Mouse (Mus musculus) stomach, embryonic 15.5 days (tissue): ENCODE data around the gene Rps6ka5. TPM values are rescaled to one million over a fixed set of nuclear protein-coding genes. Genes with fewer than 3 reads are reported as not detected.

Experiments
- ATAC-seq: fragments of 200-750 bp; cut with Nextera tagmentation; 2 replicates; pipeline ENCODE4 v1.8.0; 2017; ENCODE audit warnings: low read depth, moderate number of reproducible peaks, moderate TSS enrichment; ENCODE audit not compliant: insufficient read depth, low FRiP score
- H3K27ac ChIP-seq: fragments of 300-500 bp; sonication (generic); 2 replicates; pipeline ENCODE4 v1.5.1; 2015; ENCODE audit warnings: mild to moderate bottlenecking, inconsistent platforms
- H3K27me3 ChIP-seq: fragments of 300-500 bp; sonication (generic); replicated peaks from 2 replicates; pipeline ENCODE4 v1.6.1; 2015; ENCODE audit warnings: inconsistent platforms
- H3K36me3 ChIP-seq: fragments of 300-500 bp; sonication (generic); 2 replicates; pipeline ENCODE4 v1.6.1; 2015; ENCODE audit warnings: inconsistent platforms
- H3K4me1 ChIP-seq: fragments of 300-500 bp; sonication (generic); 2 replicates; pipeline ENCODE4 v1.6.1; 2015; ENCODE audit warnings: inconsistent platforms
- H3K4me2 ChIP-seq: fragments of 300-500 bp; sonication (generic); 2 replicates; pipeline ENCODE4 v1.6.1; 2015; ENCODE audit warnings: mild to moderate bottlenecking, inconsistent platforms
- H3K4me3 ChIP-seq: fragments of 300-500 bp; sonication (generic); replicated peaks from 2 replicates; pipeline ENCODE4 v1.5.1; 2015; ENCODE audit warnings: inconsistent platforms
- H3K9ac ChIP-seq: fragments of 300-500 bp; sonication (generic); 2 replicates; pipeline ENCODE4 v1.6.1; 2015; ENCODE audit warnings: inconsistent platforms
- H3K9me3 ChIP-seq: fragments of 300-500 bp; sonication (generic); 2 replicates; pipeline ENCODE4 v1.6.1; 2016; ENCODE audit warnings: inconsistent platforms
- WGBS: fragments of 180-500 bp; shearing (Covaris S2); methylation state at CpG from one replicate; pipeline ENCODE4 v1.1.7; 2015; 5-methylcytosine and 5-hydroxymethylcytosine counted together
- polyA plus RNA-seq: library from polyadenylated mRNA; unstranded; fragments of >200 nt; fragmentation: Nextera tagmentation; extraction: Ambion mirVana; gene quantifications from 2 replicates; pipeline ENCODE4 v1.2.1, GENCODE M21; 2015

Gene Rps6ka5
- polyA plus RNA-seq, 1 experiment from 2014 or later: 3.6 TPM

GRCm38 (mm10) chr12:100534028-100534427, 192.8 kb downstream of the Rps6ka5 start:
- no peaks in the 10 kb centered on the region for H3K36me3 ChIP-seq
- no peaks in the 10 kb centered on the region for H3K27me3 ChIP-seq
- H3K9me3 ChIP-seq: no peaks in the 10 kb centered on the region
- 0 out of 2 replicates have a peak overlapping the region, but pooled peaks have one; percentile 1 for H3K27ac ChIP-seq
- H3K4me3 ChIP-seq: no peak overlapping the region
- H3K4me1 ChIP-seq: peaks cover 2% of the 10 kb centered on the region
- ATAC-seq: no peak
- no peak overlapping the region for H3K9ac ChIP-seq
- 46% methylated on average over 3 of the region's 3 CpGs for WGBS
- H3K4me2 ChIP-seq: no peak overlapping the region

- Histone ChIP-seq H3K4me3 (no peak overlapping the region), H3K27ac (no peak overlapping the region), H3K36me3 (no peaks in the 10 kb centered on the region), H3K4me1 (peaks cover 6% of the 10 kb centered on the region; the same call in 1 of the 2 replicates), H3K27me3 (no peaks in the 10 kb centered on the region), H3K9ac (no peak overlapping the region), H3K9me3 (no peaks in the 10 kb centered on the region), H3K4me2 (no peak overlapping the region)
- WGBS: 77% methylated on average over 4 of the region's 4 CpGs
- ATAC-seq: no peak
Observed at GRCm38 (mm10) chr12:100533209-100533608, 193.6 kb downstream of the Rps6ka5 start.

- Histone ChIP-seq H3K27me3 (no peaks in the 10 kb centered on the region), H3K9me3 (no peaks in the 10 kb centered on the region), H3K9ac (no peak overlapping the region), H3K4me2 (no peak overlapping the region), H3K27ac (no peak overlapping the region), H3K4me1 (peaks cover 6% of the 10 kb centered on the region), H3K36me3 (no peaks in the 10 kb centered on the region), H3K4me3 (no peak overlapping the region)
- ATAC-seq: no peak
- 69% methylated on average over 1 of the region's 1 CpGs for WGBS
Observed at GRCm38 (mm10) chr12:100531740-100532139, 195.0 kb downstream of the Rps6ka5 start.

- no peak for ATAC-seq
- Histone ChIP-seq H3K4me3 (no peak overlapping the region), H3K4me1 (peaks cover 6% of the 10 kb centered on the region), H3K9ac (no peak overlapping the region), H3K36me3 (no peaks in the 10 kb centered on the region), H3K27me3 (no peaks in the 10 kb centered on the region), H3K4me2 (no peak overlapping the region), H3K27ac (no peak overlapping the region), H3K9me3 (no peaks in the 10 kb centered on the region)
- WGBS: 81% methylated on average over 5 of the region's 5 CpGs
Observed at GRCm38 (mm10) chr12:100530871-100531270, 195.9 kb downstream of the Rps6ka5 start.

- no peak overlapping the region for H3K27ac ChIP-seq
- no peak overlapping the region for H3K4me3 ChIP-seq
- H3K4me2 ChIP-seq: no peak overlapping the region
- ATAC-seq: no peak
- H3K9me3 ChIP-seq: no peaks in the 10 kb centered on the region
- H3K36me3 ChIP-seq: no peaks in the 10 kb centered on the region
- WGBS: 80% methylated on average over 5 of the region's 5 CpGs
- H3K27me3 ChIP-seq: no peaks in the 10 kb centered on the region
- peaks cover 6% of the 10 kb centered on the region for H3K4me1 ChIP-seq
- no peak overlapping the region for H3K9ac ChIP-seq
Observed at GRCm38 (mm10) chr12:100529651-100530050, 197.1 kb downstream of the Rps6ka5 start.

- WGBS: 33% methylated on average over 8 of the region's 8 CpGs
- Histone ChIP-seq H3K4me2 (no peak overlapping the region), H3K4me1 (peaks cover 6% of the 10 kb centered on the region), H3K9ac (no peak overlapping the region), H3K36me3 (no peaks in the 10 kb centered on the region), H3K27me3 (no peaks in the 10 kb centered on the region), H3K4me3 (no peak overlapping the region), H3K27ac (no peak overlapping the region), H3K9me3 (no peaks in the 10 kb centered on the region)
- no peak for ATAC-seq
Observed at GRCm38 (mm10) chr12:100529172-100529571, 197.6 kb downstream of the Rps6ka5 start.

GRCm38 (mm10) chr12:100528246-100528645, 198.5 kb downstream of the Rps6ka5 start:
- Histone ChIP-seq H3K27me3 (no peaks in the 10 kb centered on the region), H3K4me3 (no peak overlapping the region), H3K9ac (no peak overlapping the region), H3K4me1 (peaks cover 6% of the 10 kb centered on the region), H3K36me3 (no peaks in the 10 kb centered on the region), H3K4me2 (no peak overlapping the region), H3K27ac (no peak overlapping the region), H3K9me3 (no peaks in the 10 kb centered on the region)
- no peak for ATAC-seq
- 64% methylated on average over 3 of the region's 3 CpGs for WGBS

GRCm38 (mm10) chr12:100527753-100528152, 199.0 kb downstream of the Rps6ka5 start:
- Histone ChIP-seq H3K9me3 (no peaks in the 10 kb centered on the region), H3K4me1 (peaks cover 6% of the 10 kb centered on the region), H3K9ac (no peak overlapping the region), H3K27me3 (no peaks in the 10 kb centered on the region), H3K27ac (no peak overlapping the region), H3K4me2 (peak overlapping the region; percentile 44), H3K4me3 (peak overlapping the region; percentile 17; the same call in 1 of the 2 replicates), H3K36me3 (no peaks in the 10 kb centered on the region)
- ATAC-seq: peak; percentile 92
- 9% methylated on average over 9 of the region's 9 CpGs for WGBS

- Histone ChIP-seq H3K9ac (no peak overlapping the region), H3K36me3 (no peaks in the 10 kb centered on the region), H3K9me3 (no peaks in the 10 kb centered on the region), H3K4me1 (peaks cover 6% of the 10 kb centered on the region), H3K4me3 (peak overlapping the region; percentile 17; the same call in 1 of the 2 replicates), H3K27me3 (no peaks in the 10 kb centered on the region), H3K27ac (no peak overlapping the region), H3K4me2 (peak overlapping the region; percentile 44)
- ATAC-seq: no peak
- WGBS: 77% methylated on average over 9 of the region's 9 CpGs
Observed at GRCm38 (mm10) chr12:100527241-100527640, 199.5 kb downstream of the Rps6ka5 start.

GRCm38 (mm10) chr12:100525939-100526338, 200.8 kb downstream of the Rps6ka5 start:
- Histone ChIP-seq H3K4me1 (peaks cover 8% of the 10 kb centered on the region), H3K36me3 (no peaks in the 10 kb centered on the region), H3K9ac (no peak overlapping the region), H3K4me3 (no peak overlapping the region), H3K4me2 (no peak overlapping the region), H3K27ac (no peak overlapping the region), H3K9me3 (no peaks in the 10 kb centered on the region), H3K27me3 (no peaks in the 10 kb centered on the region)
- 20% methylated on average over 1 of the region's 1 CpGs for WGBS
- ATAC-seq: no peak

GRCm38 (mm10) chr12:100520794-100521186, 206.0 kb downstream of the Rps6ka5 start, which contains the start of gene Ttc7b:
Ttc7b (minus strand) TSS chr12:100520826.
- peak within 1 kb of the TSS; percentile 93 for H3K9ac ChIP-seq
- 3% methylated on average over 40 of the region's 42 CpGs for WGBS
- peaks cover 22% of the 10 kb centered on the region for H3K4me1 ChIP-seq

GRCm38 (mm10) chr12:100520077-100520793, 206.5 kb downstream of the Rps6ka5 start:
- no peaks in the 10 kb centered on the region for H3K9me3 ChIP-seq
- ATAC-seq: peak; percentile 48; the same call in 1 of the 2 replicates
- no peaks in the 10 kb centered on the region for H3K27me3 ChIP-seq
- peak overlapping the region; percentile 55; the same call in 1 of the 2 replicates for H3K27ac ChIP-seq
- H3K9ac ChIP-seq: peak overlapping the region; percentile 93
- under 1% methylated on average over 71 of the region's 76 CpGs for WGBS
- H3K4me1 ChIP-seq: peaks cover 22% of the 10 kb centered on the region
- H3K4me3 ChIP-seq: peak overlapping the region; percentile 81
- H3K4me2 ChIP-seq: peak overlapping the region; percentile 76
- H3K36me3 ChIP-seq: no peaks in the 10 kb centered on the region

More at GRCm38 (mm10) chr12:100520794-100521186, 206.0 kb downstream of the Rps6ka5 start, which contains the start of gene Ttc7b:
- H3K4me2 ChIP-seq: peak within 1 kb of the TSS; percentile 76
- peak; percentile 73 for ATAC-seq
- no peaks in the 10 kb centered on the region for H3K9me3 ChIP-seq
- H3K36me3 ChIP-seq: no peaks in the 10 kb centered on the region
- no peaks in the 10 kb centered on the region for H3K27me3 ChIP-seq
- peak within 1 kb of the TSS; percentile 55; the same call in 1 of the 2 replicates for H3K27ac ChIP-seq
- H3K4me3 ChIP-seq: peak within 1 kb of the TSS; percentile 81
